Comparison of ENCODE assay signal across 13 mouse cellular contexts in genomic region chr13:114166439-114167183, GRCm38 (mm10).
DNase-seq lines count a peak whose midpoint lies in the region; ATAC-seq and TF ChIP-seq lines count a peak whose summit lies in the region.
"Had no signal": no experiment of that assay in that cellular context is flagged by ENCODE, and none has a peak within 500 bp of the region (broad histone marks: within the 10 kb centered on the region; RNA-seq: fewer than 3 reads in every experiment).

No protein-coding gene starts in this region.

- H3K9ac ChIP-seq in hindbrain, embryonic 15.5 days: no peak overlapping the region
- no peak overlapping the region for H3K9ac ChIP-seq in hindbrain, embryonic 14.5 days
- H3K9ac ChIP-seq in stomach, postnatal 0 days (ENCODE audit: low read length): no peak overlapping the region
- H3K9ac ChIP-seq: liver, embryonic 13.5 days had no signal

- no peaks in the 10 kb centered on the region for H3K36me3 ChIP-seq in hindbrain, embryonic 15.5 days
- no peaks in the 10 kb centered on the region for H3K36me3 ChIP-seq in hindbrain, embryonic 14.5 days (replicated peaks; ENCODE audit: control insufficient read depth, insufficient read depth)
- H3K36me3 ChIP-seq in stomach, postnatal 0 days (ENCODE audit: control insufficient read depth, insufficient read depth, low read length): no peaks in the 10 kb centered on the region
- H3K36me3 ChIP-seq: liver, embryonic 13.5 days had no signal

- TF ChIP-seq CTCF in stomach, postnatal 0 days (IDR thresholded peaks at IDR 0.05; ENCODE audit: low read depth): peak; percentile 34; the same call in 1 of the 2 replicates

- peak; percentile 38; the same call in 1 of the 2 replicates for ATAC-seq in hindbrain, embryonic 15.5 days (ENCODE audit: low FRiP score, low read depth)
- ATAC-seq in hindbrain, embryonic 14.5 days (ENCODE audit: low FRiP score): no peak
- ATAC-seq in stomach, postnatal 0 days (ENCODE audit: low FRiP score, low TSS enrichment): no peak
- ATAC-seq: CD4-positive, CD25-positive, alpha-beta regulatory T cell, adult 4 months had no signal

- no peak overlapping the region for H3K27ac ChIP-seq in hindbrain, embryonic 15.5 days (replicated peaks)
- H3K27ac ChIP-seq in hindbrain, embryonic 14.5 days: no peak overlapping the region
- H3K27ac ChIP-seq in stomach, postnatal 0 days (replicated peaks): no peak overlapping the region
- H3K27ac ChIP-seq: liver, embryonic 13.5 days had no signal

- DNase-seq in hindbrain, embryonic 14.5 days (ENCODE audit: low spot score): no peak
- DNase-seq in lung, postnatal 10 days: peak; percentile 7
- DNase-seq in lung, adult 18-20 months: no peak
- peak; percentile 12 for DNase-seq in kidney, postnatal 14 days
- DNase-seq in stomach, postnatal 0 days (ENCODE audit: low spot score): no peak
- no peak for DNase-seq in spleen, postnatal 14 days (ENCODE audit: low spot score in 2 of 2)
- DNase-seq in right cerebral cortex, postnatal 10 days (ENCODE audit: low spot score in 2 of 2): no peak
- DNase-seq: gastrocnemius, postnatal 10 days; liver, embryonic 13.5 days; right cerebral cortex, postnatal 25 days had no signal

- 54% methylated on average over 12 of the region's 12 CpGs for WGBS in hindbrain, embryonic 15.5 days
- 55% methylated on average over 12 of the region's 12 CpGs for WGBS in hindbrain, embryonic 14.5 days
- 34% methylated on average over 12 of the region's 12 CpGs for WGBS in stomach, postnatal 0 days

- 0 out of 2 replicates have a peak, but pooled peaks cover 9% of the 10 kb centered on the region for H3K4me1 ChIP-seq in hindbrain, embryonic 15.5 days (replicated peaks)
- H3K4me1 ChIP-seq in hindbrain, embryonic 14.5 days (replicated peaks; ENCODE audit: control insufficient read depth, insufficient read depth, low read length): no peaks in the 10 kb centered on the region
- no peaks in the 10 kb centered on the region for H3K4me1 ChIP-seq in stomach, postnatal 0 days (replicated peaks; ENCODE audit: control insufficient read depth, insufficient read depth)
- H3K4me1 ChIP-seq: liver, embryonic 13.5 days had no signal

- H3K4me2 ChIP-seq in hindbrain, embryonic 15.5 days: no peak overlapping the region
- no peak overlapping the region for H3K4me2 ChIP-seq in hindbrain, embryonic 14.5 days (replicated peaks)
- no peak overlapping the region for H3K4me2 ChIP-seq in stomach, postnatal 0 days (replicated peaks; ENCODE audit: low read depth)
- H3K4me2 ChIP-seq: liver, embryonic 13.5 days had no signal

- no peak for TF ChIP-seq EP300 in stomach, postnatal 0 days (optimal IDR thresholded peaks at IDR 0.05)

- no peaks in the 10 kb centered on the region for H3K9me3 ChIP-seq in hindbrain, embryonic 15.5 days
- H3K9me3 ChIP-seq in hindbrain, embryonic 14.5 days (ENCODE audit: control insufficient read depth, low read length): no peaks in the 10 kb centered on the region
- no peaks in the 10 kb centered on the region for H3K9me3 ChIP-seq in stomach, postnatal 0 days (ENCODE audit: control insufficient read depth, low read length)
- H3K9me3 ChIP-seq: liver, embryonic 13.5 days had no signal

- H3K27me3 ChIP-seq in hindbrain, embryonic 15.5 days: no peaks in the 10 kb centered on the region
- H3K27me3 ChIP-seq in hindbrain, embryonic 14.5 days (ENCODE audit: control insufficient read depth, insufficient read depth, low read length): no peaks in the 10 kb centered on the region
- H3K27me3 ChIP-seq in stomach, postnatal 0 days (ENCODE audit: control insufficient read depth, insufficient read depth, low read length): no peaks in the 10 kb centered on the region
- H3K27me3 ChIP-seq: liver, embryonic 13.5 days had no signal

- H3K4me3 ChIP-seq in hindbrain, embryonic 15.5 days: no peak overlapping the region
- no peak overlapping the region for H3K4me3 ChIP-seq in hindbrain, embryonic 14.5 days (replicated peaks; ENCODE audit: low read length)
- H3K4me3 ChIP-seq in stomach, postnatal 0 days (ENCODE audit: low read depth, low read length): no peak overlapping the region
- H3K4me3 ChIP-seq: liver, embryonic 13.5 days; myocyte had no signal

Comparison
In these comparisons a context has a peak if more than half of its experiments do, and no peak if none do; other contexts are left out.
1. DNase-seq: peak in lung, postnatal 10 days (single experiment) and kidney, postnatal 14 days (single experiment); none in hindbrain, embryonic 14.5 days (single experiment), lung, adult 18-20 months (0 of 2), stomach, postnatal 0 days (single experiment), spleen, postnatal 14 days (0 of 2) and right cerebral cortex, postnatal 10 days (0 of 2).